Mouse (Mus musculus): ENCODE measurements at regions not wholly inside any gene's neighbourhood (a gene's known extent, or its start where the extent isn't known, plus 50 kb on each side); places are given as distances from the start of the nearest gene placed in this dataset.

DNA sequence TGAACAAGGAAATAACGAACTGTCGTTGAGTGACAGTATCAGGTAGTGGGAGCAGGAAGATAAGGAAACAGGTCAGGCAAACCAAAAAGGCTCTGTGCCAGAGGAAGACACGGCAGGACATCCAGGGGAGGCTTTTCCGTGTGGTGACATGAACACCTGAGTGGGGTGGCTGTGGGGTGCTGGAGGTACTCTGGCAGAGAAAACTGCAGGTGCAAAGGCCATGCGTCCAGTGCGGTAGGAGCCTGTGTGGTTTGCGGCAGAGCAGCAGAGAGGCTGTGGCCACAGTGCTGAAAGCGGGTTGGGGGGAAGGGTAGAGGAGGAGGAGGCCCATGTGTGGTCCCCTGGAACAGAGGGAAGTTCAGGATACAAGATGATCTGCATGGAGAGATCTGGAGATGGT is 153.3 kb downstream of the Chst1 start:
- DNase-seq: no peak

GRCm38 (mm10) chr2:92754505-92755280 is 155.2 kb downstream of the Chst1 start:
- no peak for DNase-seq

- DNase-seq: no peak
These were observed 157.0 kb downstream of the Chst1 start for GRCm38 (mm10) chr2:92756491-92756890.

GRCm38 (mm10) chr2:92758775-92759174 is 156.1 kb upstream of the Syt13 start:
- DNase-seq: no peak

GRCm38 (mm10) chr2:92763881-92764635 is 150.8 kb upstream of the Syt13 start:
- DNase-seq: no peak

GRCm38 (mm10) chr2:92767476-92768005 is 147.4 kb upstream of the Syt13 start:
- no peak for DNase-seq

GRCm38 (mm10) chr2:92768088-92768487 is 146.8 kb upstream of the Syt13 start:
- peak; percentile 42 for DNase-seq

GRCm38 (mm10) chr2:92769061-92769460 is 145.8 kb upstream of the Syt13 start:
- no peak for DNase-seq

DNA sequence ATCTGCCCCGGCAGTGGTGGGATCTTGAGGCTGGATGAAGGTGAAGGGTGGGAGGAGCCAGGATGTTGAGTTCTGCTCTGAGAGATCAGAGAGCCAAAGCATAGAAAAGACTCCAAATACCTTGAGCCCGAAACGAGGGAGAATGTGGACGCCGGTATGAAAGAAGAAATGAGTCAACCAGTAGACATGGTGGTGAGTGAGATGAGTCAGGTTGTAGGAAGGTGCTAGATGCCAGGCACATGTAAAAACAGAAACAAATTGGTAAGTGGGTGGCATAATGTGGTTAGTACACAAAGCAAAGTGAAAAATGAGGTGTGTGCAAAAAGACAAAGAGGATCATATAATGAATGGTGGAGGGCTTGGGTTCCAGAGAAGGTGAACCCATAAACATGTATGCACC is 144.8 kb upstream of the Syt13 start:
- DNase-seq: no peak

DNA sequence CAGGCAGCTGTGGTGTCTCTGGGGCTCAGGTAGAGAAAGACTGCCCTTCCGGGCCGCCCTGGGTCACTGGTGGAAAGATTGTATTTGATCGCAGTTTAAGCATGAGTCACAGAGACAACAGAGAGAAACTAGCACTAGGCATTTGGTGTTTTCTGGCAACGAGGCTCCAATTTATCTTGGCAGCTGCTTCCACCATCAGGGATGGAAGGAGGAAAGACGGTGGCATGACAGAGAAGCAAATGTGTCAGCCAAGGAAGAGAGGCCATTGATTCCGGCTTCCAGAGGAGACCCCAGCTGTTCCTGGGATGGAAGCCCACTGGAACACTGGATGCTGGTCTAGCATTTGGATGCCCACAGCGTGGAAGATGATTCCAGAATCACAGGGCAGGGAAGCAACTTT is 142.3 kb upstream of the Syt13 start:
- no peak for DNase-seq

DNA sequence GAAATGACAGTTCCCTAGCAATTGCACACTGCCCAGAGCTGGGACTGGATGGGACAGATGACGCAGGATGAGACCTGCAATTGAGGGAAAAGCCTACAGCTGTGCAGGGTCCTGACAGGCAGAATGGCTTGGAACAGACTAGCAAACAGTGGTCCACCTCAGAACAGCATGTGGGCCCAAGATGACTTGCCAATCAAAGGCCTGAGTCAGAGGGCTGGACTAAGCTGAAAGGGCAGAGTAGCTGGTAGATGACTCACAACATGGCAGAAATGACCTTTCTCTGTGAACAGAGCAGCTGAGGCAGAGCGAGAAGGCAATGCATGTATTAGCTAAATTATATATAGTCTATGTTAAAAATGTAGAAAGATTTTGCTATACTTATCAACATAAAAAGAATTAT is 138.4 kb upstream of the Syt13 start:
- DNase-seq: no peak

DNA sequence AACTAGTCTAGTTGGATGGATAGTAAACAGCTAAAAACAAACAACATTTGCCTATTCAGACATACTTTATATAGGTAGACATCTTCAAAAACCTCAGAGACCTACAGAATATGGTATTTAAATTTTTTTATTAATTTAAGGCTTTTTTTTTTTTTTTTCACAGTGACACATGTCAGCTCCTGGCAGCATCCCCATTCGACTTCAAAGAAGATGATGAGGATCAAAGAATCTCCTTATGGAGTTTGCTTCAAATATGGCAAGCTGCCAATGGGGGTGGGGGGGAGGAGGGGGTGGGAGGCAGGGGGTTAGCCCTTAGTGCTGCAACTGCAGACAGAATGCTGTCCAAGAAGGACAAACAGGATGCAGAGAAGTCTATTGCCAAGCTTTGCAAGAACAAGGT is 135.8 kb upstream of the Syt13 start:
- no peak for DNase-seq

DNA sequence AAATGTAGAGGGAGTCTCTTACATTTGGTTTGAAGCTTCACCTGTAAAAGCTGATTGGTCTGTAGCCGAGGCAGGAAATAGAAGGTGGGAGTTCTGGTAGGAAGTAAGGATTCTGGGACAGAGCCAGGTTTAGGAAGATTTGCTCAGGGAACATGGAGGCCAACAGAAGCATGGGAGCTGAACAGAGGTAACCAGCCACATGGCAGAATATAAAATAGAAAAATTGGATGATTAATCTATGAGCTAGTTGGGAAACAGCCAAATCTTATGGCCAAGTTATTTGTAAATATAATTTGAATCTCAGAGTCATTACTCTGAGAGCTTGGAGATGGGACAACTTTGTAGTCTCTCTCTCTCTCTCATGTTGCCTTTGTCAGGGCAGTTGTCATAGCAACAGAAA is 134.9 kb upstream of the Syt13 start:
- no peak for DNase-seq

- no peak for DNase-seq
These were observed 133.4 kb upstream of the Syt13 start for GRCm38 (mm10) chr2:92781451-92781850.

- DNase-seq: no peak
These were observed 132.3 kb upstream of the Syt13 start for GRCm38 (mm10) chr2:92782621-92783020.

- no peak for DNase-seq
These were observed 130.0 kb upstream of the Syt13 start for GRCm38 (mm10) chr2:92784916-92785315.

DNA sequence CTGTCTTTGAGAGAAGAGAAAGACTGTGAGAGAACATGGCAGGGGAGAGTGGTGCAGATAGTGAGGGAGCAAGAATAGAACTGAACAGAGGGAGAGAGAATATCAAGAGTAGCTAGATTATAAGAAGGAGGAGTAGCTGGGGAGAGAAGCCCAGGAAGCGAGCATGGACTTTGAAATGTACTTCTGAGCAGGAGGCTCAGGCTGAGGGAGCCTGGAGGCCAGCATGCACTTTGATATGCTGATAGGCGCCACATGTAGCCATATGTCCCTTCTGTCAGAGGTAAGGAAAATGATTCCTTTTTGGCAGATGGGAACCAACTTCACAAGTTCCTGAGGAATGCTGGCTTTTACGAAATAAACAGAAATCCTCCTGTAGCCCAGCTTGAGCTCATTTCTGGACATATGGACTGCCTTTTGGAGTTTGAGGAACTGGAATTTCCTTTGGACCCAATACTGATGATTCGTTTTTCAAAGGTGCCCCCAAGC is 126.9 kb upstream of the Syt13 start:
- DNase-seq: no peak

DNA sequence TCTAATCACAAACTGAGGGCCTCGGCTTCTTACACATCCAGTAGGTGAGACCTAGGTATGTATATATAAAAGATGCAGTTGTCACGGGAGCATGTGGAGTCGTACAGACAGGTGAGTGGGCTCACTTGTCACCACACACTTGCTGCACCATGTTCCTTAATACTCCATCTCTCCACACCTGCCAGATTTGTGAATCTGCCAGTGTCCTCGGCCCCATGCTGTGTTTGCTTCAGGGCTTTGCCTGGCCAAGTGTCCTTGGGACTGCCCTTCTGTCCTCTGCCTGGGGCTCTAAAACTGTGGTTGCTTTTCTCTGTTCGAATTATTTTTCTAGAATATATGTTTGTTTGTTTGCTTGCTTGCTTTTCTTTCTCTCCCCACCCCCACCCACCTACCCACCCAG is 126.0 kb upstream of the Syt13 start:
- no peak for DNase-seq

- no peak for DNase-seq
These were observed 124.5 kb upstream of the Syt13 start for GRCm38 (mm10) chr2:92790374-92790773.

- DNase-seq: no peak
These were observed 115.1 kb upstream of the Syt13 start for GRCm38 (mm10) chr2:92799770-92800169.

- no peak for DNase-seq
These were observed 114.2 kb upstream of the Syt13 start for GRCm38 (mm10) chr2:92800667-92801066.

DNA sequence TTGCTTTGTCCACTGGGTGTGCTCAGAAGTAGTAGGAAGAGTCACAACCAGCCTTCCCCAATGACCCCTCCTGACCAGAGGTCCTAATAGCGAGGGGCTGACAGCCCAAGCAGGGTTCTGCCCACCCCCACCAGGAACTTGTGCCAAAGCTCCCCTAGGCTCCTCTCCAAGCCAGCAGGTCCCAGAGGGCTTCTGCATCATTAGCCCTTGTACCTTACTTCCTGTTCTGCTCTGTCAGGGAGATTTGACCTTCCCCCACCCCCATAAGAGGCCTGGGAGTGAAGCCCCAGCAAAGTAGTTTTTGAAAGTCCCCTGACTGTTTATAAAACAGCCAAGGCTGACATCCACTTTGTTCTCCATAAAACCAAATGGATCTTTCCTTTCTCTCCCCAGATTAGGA is 110.0 kb upstream of the Syt13 start:
- no peak for DNase-seq

DNA sequence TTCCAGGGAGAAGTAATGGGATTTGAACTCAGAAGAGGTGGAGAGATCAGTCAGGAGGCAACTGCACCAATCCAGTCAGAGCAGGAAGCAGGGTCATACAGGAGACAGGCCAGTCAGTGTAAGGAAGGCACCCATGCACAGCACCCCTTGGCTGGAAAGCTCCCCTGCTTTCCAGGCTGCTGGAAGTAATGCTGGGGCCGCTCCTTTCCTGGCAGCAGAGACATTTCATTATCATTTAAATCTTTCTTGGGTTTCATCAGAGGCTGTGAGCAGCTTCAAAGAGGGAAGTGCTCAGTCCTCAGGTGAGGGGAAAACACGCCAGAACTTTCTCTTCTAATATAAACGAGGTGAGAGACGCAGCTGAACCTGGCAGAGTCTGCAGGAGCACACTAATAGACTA is 109.1 kb upstream of the Syt13 start:
- no peak for DNase-seq
